Mouse (Mus musculus) kidney, adult 8-10 months (tissue): ENCODE measurements at regions not wholly inside any gene's neighbourhood (a gene's known extent, or its start where the extent isn't known, plus 50 kb on each side); places are given as distances from the start of the nearest gene placed in this dataset.

Experiments
- DNase-seq, 2 experiments: peaks; one replicate each; pipeline ENCODE4 v3.0.0; 2022

GRCm38 (mm10) chr19:60148313-60148965, 78.1 kb downstream of the Fam204a start:
- no peak for DNase-seq

- no peak for DNase-seq
These were observed 79.9 kb downstream of the Fam204a start for GRCm38 (mm10) chr19:60146451-60147190.

DNA sequence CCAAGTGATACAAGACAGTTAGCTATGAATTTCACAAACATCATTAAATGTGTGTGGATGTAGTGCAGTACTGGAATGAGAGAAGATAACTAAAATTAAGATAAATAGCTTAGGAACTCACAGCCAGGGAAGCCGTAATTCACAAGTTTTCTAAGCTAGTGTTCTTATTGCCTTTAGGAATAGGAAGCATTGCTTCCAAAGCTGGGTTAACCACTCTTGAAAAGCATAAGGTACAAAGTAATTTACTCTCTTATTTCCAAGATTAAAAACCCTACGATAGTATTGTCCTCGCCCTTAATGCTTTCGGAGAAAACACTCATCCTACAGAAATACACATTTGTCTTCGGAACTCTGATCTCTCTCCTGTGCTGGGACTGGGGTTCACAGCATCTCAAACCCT, 81.3 kb downstream of the Fam204a start:
- DNase-seq: no peak

- peak; percentile 68 to 78 for DNase-seq
These were observed 82.0 kb downstream of the Fam204a start for GRCm38 (mm10) chr19:60144336-60144989.

- DNase-seq: no peak
These were observed 87.6 kb downstream of the Fam204a start for GRCm38 (mm10) chr19:60138881-60139280.

DNA sequence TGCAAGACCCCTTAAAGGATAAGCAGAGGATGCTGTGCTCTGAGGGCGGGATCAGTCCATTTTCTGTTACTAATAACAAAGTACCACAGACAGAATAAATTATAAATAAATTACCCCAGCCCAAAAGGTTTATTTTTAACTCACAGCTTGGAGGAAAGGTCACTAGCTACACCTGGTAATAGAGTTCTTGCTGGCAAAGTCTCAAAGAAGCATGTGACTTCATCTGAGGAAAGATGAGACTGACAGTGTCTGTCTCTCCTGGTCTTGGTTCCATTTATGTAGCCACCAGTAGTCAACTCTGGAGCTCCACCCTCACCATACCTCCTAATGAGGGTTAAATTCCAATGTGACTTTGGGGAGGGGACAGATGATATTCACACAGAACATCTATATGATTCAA, 90.0 kb downstream of the Fam204a start:
- peak; percentile 38 to 61 for DNase-seq

DNA sequence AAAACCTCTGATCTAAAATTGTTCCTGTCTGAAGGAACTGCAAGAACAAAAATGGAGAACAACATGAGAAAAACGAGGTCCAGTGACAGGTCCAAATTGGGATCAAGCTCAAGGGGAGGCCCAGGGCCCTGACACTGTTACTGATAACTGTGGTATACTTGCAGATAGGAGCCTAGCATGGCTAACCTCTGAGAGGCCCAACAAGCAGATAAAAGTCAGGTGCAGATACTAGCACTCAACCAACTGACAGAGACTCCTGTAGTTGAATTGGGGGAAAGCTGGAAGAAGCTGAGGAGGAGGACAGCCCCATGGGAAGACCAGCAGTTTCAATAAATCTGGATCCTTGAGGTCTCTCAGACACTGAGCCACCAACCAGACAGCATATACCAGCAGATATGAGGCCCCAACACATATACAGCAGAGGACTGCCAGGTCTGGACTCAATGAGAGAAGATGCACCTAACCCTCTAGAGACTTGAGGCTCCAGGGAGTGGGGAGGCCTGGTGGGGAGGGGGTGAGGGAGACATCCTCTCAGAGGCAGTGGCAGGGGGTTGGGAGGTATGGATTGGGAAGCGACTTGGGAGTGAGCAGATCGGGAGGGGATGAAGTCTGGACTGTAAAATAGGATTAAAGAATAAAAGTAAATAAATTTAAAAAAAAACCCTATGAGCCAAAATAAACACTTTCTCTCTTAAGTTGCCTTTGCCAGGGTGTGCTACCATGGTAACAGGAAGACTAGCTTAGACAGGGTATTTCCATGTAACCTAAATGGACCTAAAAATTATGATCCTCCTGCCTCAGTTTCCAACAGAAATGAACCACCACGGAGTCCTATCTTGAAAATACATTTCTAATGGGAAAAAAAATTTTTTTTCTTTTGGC, 91.8 kb downstream of the Fam204a start:
- DNase-seq: no peak

DNA sequence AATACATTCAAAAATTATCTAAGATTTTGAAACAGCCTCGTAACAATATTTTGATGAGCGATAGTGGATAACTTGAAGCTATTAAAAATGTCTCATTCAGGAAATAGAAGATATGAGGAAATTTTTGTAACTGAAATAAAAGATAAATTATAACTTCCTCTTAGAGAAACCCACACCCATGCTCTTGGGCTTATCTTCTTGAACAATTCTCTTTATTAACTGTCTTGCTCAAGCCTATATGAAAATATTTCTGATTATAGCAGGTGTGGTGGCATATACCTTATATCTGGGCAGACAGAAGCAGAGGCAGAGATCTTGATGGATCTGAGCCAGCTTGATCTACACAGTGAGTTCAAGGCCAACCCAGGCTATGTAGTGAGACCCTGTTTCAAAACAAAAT, 96.9 kb downstream of the Fam204a start:
- no peak for DNase-seq

DNA sequence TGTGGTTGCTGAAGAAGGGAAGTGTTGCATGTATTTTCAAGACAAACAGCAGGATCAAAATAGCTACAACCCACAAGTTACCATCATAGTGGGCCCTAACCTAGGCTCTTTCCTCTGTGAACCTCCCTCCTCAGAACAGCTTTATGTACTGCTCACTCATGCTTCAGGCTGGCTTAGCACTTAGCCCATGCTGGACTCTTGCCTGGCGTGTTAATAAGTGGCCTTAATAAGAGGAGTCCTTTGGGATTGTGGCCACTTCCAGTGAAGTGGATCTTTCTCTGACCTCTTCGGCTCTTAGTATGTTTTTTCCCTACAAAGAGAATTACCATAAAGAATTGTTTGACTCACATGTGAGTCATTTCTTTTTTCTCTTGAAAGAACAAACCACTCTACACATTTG, 101.9 kb downstream of the Fam204a start:
- peak; percentile 45 to 72 for DNase-seq

GRCm38 (mm10) chr19:60120917-60121316, 105.6 kb downstream of the Fam204a start:
- DNase-seq: no peak

- DNase-seq: no peak
These were observed 107.5 kb downstream of the Fam204a start for GRCm38 (mm10) chr19:60119051-60119450.

GRCm38 (mm10) chr19:60113666-60114388, 112.7 kb downstream of the Fam204a start:
- no peak for DNase-seq

DNA sequence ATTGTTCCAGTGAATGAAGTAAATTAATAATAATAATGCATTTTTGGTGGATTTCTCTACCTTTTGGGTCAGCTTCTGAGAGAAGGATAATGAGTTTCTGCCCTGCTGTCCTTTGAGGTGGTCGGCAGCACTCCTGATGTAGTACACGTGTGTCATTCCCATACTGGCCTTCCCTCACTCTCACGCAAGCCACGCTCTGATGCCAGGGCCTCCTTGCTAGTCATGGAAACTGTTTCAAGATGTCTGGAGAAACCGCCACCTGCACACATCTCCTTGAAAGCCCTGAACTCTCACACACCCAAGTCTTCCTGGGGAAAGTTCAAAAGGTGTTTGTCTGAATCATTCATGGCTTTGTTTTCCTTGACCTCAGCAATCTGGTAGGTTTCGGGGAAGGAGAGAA, 116.2 kb downstream of the Fam204a start:
- no peak for DNase-seq

DNA sequence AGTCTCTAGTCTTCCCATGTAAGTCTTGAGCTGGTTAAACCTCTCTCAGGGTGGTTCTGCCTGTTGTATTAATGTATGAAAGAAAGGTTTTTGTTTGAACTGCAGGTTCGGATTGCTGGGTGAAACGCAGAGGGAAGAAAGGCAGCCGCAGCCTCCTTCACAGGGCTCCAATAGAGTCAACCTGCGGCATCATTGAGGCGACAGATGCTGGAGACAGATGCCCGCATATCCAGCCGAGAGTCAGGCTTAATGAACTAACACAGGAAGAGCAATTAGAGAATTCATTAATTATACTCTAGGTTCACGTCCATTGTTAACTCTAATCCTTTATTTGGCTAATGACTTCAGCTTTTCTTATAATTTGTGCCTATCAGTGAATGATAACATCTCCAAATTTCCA, 117.0 kb downstream of the Fam204a start:
- no peak for DNase-seq

GRCm38 (mm10) chr19:60097915-60098314, 128.6 kb downstream of the Fam204a start:
- no peak for DNase-seq

GRCm38 (mm10) chr19:60074986-60075385, 131.5 kb upstream of the Rab11fip2 start:
- no peak for DNase-seq

DNA sequence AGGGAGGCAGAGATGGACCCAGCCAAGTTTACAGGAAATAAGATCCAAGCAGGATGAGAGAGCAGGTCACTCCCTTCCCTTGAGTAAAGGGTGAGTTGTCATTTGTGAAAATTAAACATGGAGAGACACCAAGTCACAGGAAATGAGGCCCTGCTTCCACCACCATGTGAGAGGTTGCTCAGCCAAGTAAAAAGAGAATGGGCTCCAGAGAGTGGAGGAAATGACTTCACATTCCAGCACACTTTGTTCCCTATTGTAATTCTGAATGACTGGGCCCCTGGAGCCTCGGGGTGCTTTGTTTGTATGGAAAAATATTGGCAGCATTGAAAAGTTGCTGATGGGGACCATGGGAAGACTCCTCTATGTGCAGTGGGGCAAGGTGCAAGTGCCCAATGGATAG, 129.9 kb upstream of the Rab11fip2 start:
- no peak for DNase-seq

DNA sequence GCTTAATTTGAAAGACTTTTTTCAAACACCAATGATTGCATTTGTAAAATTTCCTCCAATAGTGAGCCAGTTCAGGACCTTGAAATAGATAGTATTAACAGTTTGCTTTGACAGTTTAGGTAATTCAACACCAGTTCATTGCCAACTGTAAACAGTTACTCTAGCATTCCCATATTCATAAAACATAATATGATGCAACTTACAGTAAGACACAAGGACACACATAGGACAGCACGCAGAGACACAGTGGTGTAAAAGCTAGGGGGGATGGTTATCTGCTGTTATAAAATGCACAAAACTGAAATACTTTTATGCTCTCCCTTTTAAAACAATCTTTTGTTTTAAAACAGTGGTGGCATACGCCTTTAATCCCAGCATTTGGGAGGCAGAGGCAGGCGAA, 122.7 kb upstream of the Rab11fip2 start:
- DNase-seq: no peak

GRCm38 (mm10) chr19:60055121-60055874, 111.8 kb upstream of the Rab11fip2 start:
- DNase-seq: no peak

DNA sequence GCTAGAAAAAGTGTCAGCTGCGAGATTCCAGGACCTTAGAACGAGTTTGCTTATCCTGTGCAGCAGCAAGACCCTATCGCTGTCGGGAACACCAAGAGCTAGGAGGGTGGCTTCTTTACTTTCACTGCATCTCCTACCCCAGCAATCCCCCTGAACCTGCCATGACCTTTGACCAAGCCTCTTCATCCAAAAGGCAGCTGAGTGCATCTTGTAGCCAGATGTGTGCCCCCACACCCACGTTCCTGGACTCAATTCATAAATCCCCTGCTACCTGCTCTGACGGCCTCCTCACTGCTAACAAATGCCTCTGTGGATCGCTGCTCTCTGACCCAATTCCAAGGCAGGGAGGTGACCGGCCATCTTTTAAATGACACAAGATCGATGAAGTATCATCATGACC, 107.7 kb upstream of the Rab11fip2 start:
- DNase-seq: no peak

GRCm38 (mm10) chr19:60040721-60041120, 97.3 kb upstream of the Rab11fip2 start:
- peak in 1 of 2 experiments; percentile 5 for DNase-seq

DNA sequence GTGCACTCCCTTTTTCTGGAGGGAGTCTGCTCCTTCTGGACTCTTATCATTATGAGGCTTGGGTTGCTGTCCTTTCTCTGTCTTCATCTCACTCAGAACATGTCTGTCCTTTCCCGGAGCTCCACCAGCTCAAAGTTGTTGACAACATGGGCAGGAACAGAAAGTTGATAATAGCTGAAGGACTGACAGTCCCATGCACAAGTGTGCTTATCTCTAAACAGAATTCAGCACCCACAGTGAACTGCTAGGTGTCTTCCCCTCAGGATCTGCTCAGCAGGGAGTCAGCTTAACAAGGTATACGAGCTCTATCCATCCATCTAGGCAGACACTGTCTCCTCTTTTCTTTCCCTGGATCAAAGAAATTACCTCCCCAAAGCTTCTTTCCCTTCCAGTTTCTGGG, 89.2 kb upstream of the Rab11fip2 start:
- DNase-seq: no peak
